Mouse (Mus musculus) brain, embryonic 14.5 days (tissue): Measurements from ENCODE around the gene Tbck.

ENCODE experiments used
- CTCF ChIP-seq: fragments of 200-500 bp; IDR thresholded peaks from 2 replicates; pipeline ENCODE4 v1.5.1; 2012; ENCODE audit warnings: inconsistent platforms, mild to moderate bottlenecking, moderate library complexity, borderline replicate concordance; ENCODE audit not compliant: insufficient read depth, insufficient read length; ENCODE audit errors: extremely low read depth
- POLR2A ChIP-seq: fragments of 200-500 bp; IDR thresholded peaks from 2 replicates; pipeline ENCODE4 v1.6.1; 2012; ENCODE audit warnings: mild to moderate bottlenecking, inconsistent platforms, borderline replicate concordance; ENCODE audit not compliant: poor library complexity, insufficient read depth, insufficient read length, severe bottlenecking; ENCODE audit errors: extremely low read depth

GRCm38 (mm10) chr3:132653959-132654358 lies 30.0 kb upstream of the Tbck start:
- no peak for TF ChIP-seq CTCF
- TF ChIP-seq POLR2A: no peak
